Mouse (Mus musculus): ENCODE measurements at regions not wholly inside any gene's neighbourhood (a gene's known extent, or its start where the extent isn't known, plus 50 kb on each side); places are given as distances from the start of the nearest gene placed in this dataset.

DNA sequence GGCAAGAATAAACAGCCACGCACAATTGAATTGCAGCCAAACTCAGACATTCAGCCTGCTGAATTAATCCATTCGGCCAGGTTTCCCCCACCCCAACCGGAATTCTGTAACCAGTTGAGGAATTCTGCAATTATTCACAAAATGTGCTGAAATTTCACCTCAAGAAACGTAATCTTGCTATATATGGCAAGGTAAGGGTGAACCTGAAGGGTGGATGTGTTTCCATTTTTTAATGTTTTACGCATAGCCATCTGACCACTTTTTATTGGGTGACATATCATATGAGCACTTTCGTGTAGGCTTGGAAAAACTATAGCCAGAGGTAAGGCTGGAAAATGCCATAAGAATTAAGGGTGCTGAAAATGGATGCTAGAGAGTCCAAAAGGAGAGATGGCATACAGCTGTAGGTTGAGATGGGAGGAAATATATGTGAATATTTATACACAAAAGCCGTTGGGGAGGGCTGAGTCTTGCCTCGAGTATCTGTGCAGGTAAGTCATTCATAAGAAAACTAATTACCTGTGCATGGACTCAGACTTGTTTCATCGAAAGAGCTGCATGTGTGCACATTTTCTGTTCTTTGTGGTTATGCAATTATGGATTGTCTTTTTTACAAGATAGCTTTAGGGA lies 224.0 kb downstream of the Mef2c start:
- TF ChIP-seq CTCF (IDR thresholded peaks at IDR 0.05; ENCODE audit: low read depth) (no peak), EP300 (IDR thresholded peaks at IDR 0.05; ENCODE audit: low read depth) (no peak)

Measured in liver, embryonic 14.5 days (tissue).